Mouse (Mus musculus) B cell, adult 2 months (primary cell): ENCODE measurements around the gene Olfr1392.
"Not testable (repeated sequence)": the region's sequence is repeated elsewhere in the genome, so short reads cannot be mapped to it uniquely, and the experiment has no call there.

Experiments
- DNase-seq, 2 experiments: peaks; one replicate each; pipeline ENCODE4 v3.0.0; 2022

Olfr1392 gene

DNA sequence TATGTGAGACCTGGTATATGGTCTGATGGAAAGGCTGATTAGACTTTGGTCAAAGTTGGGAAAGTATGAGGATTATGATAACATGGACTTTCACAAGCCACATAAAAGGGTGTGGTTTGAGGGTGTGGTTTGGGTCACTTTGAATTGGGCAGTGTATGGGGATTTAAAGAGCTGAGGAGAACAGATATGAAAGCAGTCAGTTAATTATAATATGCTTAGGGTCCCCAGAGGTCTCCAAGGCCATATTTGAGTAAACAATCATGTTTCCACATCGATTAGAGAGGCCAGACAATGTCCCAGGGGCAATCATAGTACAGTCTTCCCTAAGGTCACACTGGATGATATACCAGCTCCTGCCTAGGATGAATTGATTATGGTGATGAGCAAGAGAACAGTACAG, at the start of gene Olfr1392:
Gene Olfr1392 (plus strand): TSS at position 301 of the 400 bp plus-strand sequence.
- DNase-seq: not testable (repeated sequence)

DNA sequence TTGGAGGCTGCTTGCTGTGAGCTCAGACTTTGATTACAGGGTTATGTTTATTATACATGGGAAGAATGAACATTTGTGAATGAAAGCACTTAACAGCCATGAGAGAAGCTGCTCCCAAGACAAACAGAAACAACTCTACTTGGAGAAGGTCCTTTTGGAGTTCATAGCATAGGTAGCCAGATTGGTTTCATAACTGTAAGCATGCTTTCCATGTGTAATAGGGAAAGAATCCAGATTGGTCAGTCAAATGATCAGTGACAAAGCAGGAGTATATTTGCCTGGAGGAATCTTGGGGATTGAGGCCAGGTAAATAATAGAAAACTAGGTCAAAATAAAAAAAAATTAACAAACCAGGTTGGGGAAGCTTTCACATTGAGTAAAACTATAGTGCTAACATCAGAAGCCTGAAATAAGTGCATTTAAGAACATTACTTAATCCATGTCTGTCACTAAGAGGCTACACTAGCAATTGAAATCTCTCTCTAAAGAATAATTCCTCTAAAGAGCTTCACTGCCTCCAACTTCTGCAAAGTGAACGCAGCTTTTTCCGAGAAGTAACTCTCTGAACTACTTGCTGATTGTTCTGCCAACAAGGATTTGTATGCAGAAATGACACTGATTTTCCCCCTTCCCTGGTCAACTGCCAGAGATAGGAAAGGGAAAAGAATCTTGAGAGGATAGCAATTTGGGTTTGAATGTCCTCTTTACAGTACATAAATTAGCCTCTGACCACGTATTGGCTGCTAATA, 49.4 kb upstream of the Olfr1392 start:
- DNase-seq: no peak

DNA sequence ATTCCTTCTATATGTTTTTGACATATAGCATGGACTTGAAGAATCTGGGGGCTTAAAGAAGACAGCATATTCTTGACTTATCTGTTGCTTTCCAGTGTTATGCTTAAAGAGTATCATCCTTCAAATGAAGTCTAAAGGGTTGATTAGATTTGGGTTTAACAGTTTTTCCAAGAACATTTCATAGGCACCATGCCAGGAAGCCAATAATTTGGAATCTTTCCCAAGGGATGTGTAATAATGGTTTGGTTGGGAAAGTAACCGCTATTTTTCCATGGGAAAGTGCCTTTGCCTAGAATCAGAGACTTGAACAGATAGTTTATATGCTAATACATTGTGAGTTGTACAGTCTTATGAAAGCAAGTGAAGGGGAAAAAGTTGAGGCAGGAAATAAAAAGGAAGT, 48.2 kb upstream of the Olfr1392 start:
- DNase-seq: no peak

DNA sequence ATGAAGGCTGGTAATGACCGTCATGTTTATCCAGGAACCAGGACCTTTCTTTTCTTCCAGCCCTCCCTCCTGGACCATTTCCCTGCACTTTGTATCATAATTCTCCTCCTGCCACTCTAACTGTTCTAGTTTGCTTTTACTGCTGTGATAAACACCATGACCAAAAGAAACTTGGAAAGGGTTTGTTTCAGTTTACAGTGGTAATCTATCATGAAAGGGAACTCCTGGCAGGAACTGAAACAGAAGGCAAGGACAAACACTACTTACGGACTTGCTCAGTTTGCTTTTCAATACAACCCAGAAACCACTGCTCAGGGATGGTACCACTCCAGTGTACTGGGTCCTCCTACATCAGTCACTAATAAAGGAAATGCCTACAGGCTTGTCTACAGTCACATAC, 47.5 kb upstream of the Olfr1392 start:
- no peak for DNase-seq

DNA sequence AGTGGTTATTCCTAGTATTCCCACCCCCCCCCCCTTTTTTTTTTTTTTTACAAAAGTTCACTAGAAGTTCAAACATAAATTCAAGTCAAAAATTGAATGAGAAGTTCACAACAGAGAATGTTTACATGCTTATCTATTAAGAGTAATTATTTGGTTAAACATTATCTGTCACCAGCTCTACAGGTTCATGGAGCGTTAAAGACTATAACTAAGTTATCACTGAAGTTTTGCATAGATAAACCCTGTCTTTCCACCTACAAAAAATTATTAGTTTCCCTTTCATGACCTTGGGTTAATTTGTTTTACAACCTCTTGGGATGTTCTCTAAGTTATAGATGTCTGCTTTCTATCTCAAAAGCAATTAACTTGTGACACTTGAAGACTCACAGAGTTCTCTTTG, 44.8 kb upstream of the Olfr1392 start:
- DNase-seq: no peak

DNA sequence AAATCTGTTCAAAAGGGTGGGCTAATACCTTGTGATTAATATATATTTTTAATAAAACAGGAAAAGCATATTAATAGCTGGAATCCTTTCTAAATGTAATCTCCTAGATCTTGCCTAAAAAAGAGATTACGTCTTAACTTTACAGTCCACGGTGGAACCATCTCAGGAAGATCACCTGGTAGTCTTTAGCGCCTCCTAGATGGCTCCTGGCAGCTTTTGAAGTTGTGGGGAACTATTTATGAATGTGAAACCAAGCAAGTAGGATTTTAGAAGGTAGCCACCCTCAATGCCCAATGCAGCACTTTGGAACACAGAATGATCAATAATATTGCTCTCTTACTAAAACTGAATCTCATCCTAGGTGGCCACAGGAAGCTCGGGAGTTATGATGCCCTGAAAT, 44.2 kb upstream of the Olfr1392 start:
- peak in 1 of 2 experiments; percentile 29 for DNase-seq

DNA sequence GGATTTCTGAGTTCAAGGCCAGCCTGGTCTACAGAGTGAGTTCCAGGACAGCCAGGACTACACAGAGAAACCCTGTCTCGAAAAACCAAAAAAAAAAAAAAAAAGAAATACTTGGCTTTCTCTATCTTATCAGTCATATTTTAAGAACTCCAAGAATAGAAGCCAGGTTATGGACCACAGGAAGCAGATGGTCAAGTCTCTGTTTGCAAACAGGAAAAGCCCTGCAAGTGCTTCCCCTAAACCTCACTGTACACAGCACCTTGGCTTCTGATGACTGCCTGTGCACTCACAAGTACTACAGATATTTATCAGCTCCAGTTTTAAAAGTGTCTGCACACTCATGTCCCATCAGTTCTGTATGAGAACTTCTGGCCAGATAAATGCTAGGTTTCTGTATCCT, 43.6 kb upstream of the Olfr1392 start:
- peak; percentile 34 to 40 for DNase-seq

DNA sequence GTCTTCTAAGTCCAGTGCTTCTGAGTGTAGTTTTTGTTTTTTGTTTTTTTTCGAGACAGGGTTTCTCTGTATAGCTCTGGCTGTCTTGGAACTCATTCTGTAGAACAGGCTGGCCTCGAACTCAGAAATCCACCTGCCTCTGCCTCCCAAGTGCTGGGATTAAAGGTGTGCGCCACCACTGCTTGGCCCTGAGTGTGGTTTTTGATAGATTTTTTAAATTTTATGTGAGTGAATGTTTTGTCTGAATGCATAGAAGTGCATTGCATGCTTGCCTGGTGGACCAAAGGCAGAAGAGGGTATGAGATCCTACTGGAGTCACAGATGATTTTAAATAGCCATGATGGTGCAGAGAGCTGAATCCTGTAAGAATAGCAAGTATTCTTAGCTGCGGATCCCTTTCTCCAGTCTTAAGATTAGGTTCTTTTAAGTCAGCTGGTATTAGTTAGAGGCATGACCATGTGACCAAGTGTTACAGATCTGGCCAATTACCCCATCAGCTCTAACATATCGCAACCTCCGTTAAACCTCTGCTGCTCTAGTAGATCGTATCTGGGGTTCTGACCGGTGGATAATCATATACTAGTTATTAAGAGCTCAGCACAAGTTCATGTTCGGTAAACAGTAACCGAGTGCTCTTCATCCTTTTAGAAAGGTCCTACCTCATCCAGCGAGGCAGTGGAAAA, 42.0 kb upstream of the Olfr1392 start:
- DNase-seq: no peak

DNA sequence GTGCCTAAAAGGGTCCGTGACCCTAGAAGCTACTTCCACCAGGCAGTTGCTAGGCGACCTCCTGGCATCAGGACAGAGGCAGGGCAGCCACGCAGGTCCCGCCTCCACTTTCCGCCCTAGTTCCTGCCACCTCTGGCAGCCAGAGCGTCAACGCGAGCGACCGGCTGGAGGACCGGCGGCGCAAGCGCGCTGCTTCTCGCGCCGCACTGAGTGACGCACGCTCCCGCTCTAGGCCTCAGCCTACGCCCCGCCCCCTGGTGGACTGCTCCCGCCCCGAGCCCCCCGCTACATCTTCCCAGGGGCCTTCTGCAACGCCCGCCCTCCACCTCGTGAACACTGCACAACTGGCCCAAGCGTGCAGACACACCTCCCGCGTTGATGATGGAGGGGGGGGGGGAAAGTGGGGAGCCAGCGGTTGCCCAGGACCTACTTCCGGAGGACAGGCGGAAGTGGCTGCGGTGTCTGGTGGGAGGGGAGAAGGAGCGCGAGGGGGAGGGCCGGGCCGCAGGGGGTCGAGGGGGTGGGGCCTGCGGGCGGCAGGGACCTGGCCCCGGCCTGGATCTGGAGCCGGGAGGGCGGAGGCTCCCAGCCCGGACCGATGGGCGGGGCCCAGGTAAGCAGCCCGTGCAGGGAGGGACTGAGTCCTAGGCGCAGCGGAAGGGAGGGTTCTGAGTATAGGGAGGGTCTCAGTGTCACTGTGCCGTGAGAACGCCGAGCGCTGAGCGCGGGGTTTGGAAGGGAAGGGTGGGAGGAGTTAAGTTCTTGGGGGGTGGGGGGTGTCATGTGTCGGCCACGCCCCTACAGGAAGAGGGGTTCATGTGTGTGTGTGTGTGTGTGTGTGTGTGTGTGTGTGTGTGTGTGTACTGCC, 41.1 kb upstream of the Olfr1392 start, which contains the start of gene Mgat1:
Gene Mgat1 (plus strand): TSS at position 465 of the 868 bp plus-strand sequence.
- peak; percentile 95 for DNase-seq

DNA sequence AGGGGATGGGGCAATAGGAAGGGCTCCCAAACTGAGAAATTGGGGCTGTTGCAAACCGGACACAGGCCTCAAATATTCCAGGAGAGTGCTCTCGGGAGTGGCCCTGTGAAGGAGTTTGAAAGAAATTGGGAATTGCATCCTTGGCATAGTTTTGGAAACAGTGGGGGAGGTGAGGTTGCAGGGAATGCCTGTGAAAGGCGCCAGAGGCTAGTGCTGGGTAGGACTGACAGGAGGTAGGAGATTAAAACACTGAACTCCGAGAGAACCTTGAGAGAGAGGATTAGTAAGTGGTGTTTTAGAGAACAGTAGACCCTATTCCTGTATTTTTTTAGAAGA, 40.5 kb upstream of the Olfr1392 start:
- no peak for DNase-seq

DNA sequence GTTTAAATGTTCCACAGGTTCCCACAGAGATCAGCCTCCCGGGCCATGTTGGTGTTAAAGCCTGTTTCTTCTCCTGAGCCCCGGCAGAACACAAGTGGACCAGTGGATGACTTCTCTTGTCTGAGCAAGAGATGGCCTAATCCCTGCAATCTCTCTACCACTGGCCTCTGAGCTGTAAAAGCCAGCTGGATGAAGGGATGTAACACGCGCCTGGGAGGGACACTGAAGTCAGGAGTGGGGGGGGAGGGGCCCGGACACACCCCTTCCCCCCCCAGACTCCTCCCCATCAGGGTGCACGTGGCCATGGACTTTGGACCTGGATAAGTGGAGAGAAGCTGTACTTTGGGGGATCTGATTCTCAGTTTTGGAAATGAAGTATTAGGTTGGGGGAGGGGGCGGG, 39.9 kb upstream of the Olfr1392 start:
- DNase-seq: peak; percentile 43 to 46

DNA sequence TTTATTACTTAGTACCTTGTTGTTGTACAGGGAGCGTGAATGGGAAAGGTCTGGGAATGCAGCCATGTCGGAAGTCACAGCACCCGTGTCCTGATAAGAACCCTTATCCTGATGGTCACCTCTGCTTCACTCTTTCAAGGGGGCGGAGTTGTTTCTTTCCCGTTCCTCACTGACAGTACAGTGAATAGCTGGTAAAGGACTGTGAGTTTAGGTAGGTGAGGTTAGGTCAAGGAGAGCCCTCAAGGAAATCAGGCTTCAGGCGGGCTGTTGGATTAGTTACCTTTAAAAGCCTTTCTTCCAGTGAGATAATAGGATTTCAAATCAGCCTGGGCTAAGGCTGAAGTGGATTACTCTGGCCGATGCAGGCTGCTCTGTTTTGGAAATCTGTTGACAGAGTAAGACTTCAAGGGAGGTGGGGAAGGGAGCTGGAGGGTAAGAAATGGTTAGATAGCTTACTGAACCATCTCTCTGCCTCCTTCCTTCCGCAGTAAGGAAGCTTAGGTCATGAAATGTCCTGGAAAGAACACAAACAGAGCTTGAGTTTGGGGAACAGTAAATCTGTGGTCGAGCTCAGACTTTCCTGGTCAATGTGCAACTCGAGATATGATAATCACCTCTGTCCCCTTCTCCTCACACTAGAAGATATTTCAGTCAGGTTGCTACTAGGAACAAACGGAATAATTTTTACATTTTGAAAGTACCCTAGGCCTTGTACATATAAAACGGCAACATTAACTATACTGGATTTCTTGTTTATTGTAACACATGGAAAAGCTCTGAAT, 39.3 kb upstream of the Olfr1392 start:
- no peak for DNase-seq

DNA sequence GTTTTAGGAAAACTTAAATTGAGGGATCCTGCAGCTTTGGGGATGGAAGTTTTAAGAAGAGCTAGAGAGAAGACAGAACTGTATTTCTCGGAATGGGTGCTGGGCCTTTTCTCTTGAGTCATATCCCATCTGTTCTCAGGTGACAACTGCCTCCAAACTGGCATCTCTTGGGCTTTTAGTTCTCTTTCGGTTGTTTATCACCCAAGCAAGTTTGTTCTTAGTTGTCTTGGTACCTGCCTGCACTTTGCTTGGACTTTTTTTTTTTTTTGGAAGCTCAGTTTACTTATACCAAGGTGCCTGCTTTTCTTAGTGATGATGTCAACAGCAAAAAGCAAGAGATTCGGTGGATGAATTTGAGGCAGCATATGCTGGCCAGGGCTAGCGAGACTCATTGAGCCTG, 38.6 kb upstream of the Olfr1392 start:
- no peak for DNase-seq

DNA sequence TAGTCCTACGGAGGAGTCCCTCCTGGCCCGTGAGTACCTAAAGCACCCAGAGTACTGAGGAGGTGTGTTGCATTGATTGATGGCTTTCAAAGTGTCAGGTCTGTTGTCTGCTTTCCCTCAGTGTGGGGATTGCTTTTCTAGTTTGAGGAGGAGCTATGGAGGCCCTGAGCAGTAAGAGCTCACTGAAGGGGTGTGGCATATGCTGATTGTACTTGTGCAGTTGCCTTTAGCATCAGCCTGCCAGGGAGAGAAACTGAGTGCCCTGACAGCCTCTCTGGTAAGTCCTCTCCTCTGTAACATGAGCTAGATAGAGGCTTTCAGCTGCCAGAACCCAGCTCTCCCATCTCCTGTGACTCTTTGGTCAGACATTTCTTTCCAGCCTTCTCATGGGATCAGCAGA, 37.8 kb upstream of the Olfr1392 start:
- peak in 1 of 2 experiments; percentile 42 for DNase-seq

DNA sequence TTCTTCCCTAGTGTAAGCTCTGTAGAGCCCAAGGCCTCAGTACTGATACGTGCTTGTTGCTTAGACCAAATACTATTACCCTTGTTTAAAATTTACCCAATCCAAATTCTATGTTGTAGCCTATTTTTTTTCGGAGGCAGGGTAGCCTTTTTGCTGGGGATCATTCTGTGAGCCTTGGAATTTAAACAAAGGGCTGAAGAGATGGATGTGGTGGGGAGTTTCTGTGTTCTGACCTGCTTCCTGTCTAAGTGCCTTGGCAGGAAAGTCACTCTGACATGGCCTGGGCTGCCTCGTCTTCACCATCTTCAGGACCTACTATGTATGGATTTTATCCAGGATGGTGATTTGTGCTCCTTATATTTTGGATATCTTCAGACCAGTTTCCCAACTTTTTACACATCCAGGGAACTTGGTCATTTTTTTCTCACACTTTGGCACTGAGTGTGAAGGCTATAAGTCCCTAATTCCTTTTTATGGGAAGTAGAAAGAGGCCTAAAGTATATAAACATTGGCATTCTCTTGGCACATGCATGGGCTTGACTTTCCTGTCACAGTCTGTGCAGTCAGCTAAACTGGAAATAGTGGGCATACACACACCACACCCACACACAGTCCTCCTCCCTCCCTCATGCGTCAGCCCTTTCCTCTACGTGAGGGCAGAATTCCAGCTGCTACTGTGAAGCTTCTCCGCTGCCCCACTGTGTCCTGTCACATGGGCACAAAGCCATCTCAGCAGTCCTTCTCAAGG, 36.7 kb upstream of the Olfr1392 start:
- peak in 1 of 2 experiments; percentile 27 for DNase-seq

DNA sequence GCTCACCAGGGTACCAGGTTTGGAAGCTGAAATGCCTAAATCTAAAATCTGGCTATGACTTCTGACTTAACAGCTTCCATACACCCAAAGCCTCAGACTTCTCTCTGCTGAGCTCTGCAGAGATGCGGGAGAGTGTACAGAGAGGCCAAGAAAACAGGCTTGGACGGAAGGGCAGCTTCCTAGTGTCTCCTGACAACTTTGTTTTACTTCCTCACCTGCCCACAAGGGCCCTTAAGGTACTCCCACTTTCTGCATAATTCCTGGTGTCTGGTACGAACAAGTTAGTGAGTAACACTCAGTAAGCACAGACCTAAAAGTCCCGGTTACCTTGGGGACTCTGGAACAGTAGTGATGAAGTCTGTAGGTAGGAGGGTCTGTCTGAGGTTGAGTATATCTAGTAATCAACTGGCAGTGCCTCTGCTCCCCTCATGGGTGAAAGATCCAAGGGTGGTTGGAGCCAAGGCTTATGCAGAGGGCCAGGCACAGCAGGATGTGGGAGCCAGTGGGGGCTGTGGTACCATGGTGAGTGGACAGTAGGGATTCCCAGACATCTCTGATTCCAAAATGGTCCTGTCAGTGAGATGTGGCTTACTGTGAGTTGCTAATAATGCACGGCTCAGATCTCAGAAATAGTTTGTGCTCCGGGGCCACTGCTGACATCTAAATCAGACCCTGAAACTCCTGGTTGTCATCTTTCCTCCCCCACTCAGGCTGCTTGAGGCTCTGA, 35.9 kb upstream of the Olfr1392 start:
- peak in 1 of 2 experiments; percentile 28 for DNase-seq

DNA sequence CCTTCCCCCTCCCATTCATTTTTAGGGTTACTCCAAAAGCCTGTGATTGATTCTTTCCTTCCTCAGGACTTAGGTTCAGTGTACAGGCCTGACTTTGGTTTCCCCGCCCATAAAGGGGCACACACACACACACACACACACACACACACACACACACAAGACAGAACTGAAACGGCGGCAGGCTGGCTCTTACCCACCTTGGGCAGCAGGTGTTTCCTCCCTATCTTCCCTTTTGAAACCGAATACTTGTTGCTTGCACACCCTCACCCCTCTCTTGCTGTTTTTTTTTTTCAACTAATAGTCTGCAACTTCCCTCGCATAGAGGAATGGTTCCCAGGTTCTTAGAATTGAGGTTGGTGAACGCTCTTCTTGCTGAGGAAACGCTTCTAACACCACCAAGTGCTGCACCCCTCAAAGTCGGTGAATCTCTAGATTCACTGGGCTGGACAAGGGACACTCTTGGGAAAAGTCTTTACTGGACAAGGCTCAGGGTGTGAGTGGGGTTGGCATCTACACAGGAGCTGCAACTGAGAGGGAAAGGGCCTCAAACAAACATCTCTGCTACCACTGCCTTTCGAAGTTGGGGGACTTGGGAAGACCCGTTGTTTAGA, 35.2 kb upstream of the Olfr1392 start:
- peak; percentile 84 to 88 for DNase-seq

DNA sequence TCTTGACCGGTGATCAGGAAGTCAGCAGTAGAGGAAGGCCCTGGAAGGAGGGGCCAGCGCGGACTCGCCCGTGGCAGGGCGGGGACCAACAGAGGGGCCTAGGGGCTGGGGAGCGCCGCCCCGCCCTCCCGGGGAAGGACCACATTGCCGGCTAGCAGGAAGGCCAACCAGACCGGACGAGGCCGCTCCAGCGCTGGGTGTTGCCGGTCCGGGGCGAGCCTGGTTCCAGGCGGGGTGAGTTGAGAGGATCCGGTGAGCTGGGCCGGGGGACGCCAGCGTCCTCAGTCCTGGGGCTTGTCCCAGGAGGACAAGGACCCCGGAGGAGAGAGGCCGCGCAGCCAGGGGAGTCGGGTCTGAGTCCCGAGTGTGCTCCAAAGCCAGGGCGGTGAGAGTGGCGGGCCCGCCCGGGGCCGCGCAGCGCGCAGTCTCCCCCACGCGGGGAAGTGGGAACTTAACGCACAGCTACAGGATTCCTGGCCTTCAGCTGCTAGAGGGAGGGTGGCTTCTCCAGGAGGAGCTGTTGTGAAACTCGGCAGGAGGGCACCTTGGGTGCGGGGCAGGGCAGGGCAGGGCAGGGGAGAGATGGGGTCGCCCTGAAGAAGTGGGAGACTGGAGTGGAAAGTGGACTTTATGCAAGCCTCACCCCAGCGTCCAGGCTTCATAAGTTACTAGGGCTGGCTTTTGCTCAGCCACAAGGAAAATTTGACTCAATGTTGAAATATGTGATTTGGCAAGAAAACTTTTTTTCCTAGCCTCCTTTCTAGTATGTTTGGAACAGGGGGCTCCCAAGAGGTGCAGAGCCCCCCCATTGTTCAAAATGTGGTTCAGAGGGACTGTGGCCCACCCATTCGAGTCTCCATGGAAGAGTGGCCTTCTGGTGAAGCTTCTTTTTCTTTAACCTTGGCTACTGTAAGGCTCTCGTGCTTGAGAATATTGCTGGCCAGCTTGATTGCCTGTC, 34.4 kb upstream of the Olfr1392 start:
- peak; percentile 81 to 82 for DNase-seq

DNA sequence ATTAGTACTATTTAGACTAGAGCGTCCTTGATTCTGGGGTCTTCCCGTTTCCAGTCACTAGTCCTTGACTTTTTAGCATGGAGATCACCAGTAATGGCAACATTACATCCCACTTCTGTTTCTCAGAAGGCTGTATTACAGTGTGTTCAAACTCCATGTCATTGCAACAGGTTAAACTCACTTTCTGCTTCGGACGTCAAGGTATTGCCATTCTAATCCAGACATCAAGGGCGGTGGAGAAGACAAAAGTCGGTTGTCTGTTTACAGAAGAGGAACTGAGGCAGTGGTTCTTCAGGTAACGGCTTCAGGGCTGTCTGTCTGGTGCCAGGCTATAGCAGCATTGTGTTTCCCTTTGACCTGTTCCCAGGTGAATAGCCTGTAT, 33.7 kb upstream of the Olfr1392 start:
- no peak for DNase-seq

DNA sequence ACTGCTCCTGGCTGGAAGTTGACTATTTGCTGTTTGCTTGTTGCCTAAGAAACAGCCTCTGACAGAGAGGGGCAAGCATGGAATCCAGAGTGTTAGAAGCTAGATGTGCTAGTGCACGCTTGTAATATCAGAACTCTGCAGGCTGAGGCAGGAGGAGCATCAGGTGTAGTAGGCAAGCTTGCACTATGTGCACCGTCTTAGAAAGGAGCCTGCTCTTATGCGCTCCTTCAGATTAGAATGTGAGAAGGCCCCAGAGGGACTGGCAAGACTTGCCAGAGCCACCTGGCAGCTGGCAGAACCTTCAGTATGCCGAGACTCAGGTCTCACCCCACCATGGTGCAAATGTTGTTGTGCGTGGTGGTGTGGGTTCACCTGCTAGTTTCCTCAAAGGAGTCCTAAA, 33.0 kb upstream of the Olfr1392 start:
- no peak for DNase-seq
